Mouse (Mus musculus): ENCODE measurements around the gene Itga2b. TPM values are rescaled to one million over a fixed set of nuclear protein-coding genes. Genes with fewer than 3 reads are reported as not detected.

Gene Itga2b
- total and polyA plus RNA-seq, 2 experiments from 2014 or later = 2.2 to 12.4 TPM

GRCm38 (mm10) chr11:102424666-102425065 is 45.3 kb downstream of the Itga2b start:
- Histone ChIP-seq H3K36me3 (ENCODE audit: insufficient read depth) (no peaks in the 10 kb centered on the region), H3K9me3 (ENCODE audit: low read length) (no peaks in the 10 kb centered on the region), H3K4me3 (ENCODE audit: low read depth, low read length) (no peak overlapping the region), H3K9ac (no peak overlapping the region), H3K27ac (ENCODE audit: low read depth, low read length) (no peak overlapping the region), H3K4me1 (ENCODE audit: insufficient read depth) (no peaks in the 10 kb centered on the region; the same call in 1 of the 2 replicates), H3K27me3 (ENCODE audit: insufficient read depth, low read length) (no peaks in the 10 kb centered on the region), H3K4me2 (ENCODE audit: low read depth) (no peak overlapping the region)
- no peak for DNase-seq
- TF ChIP-seq CTCF (IDR thresholded peaks at IDR 0.05; ENCODE audit: low read depth) = no peak
- WGBS = 77% methylated on average over 6 of the region's 6 CpGs
- no peak for ATAC-seq

- no peak for TF ChIP-seq CTCF (IDR thresholded peaks at IDR 0.05; ENCODE audit: low read depth)
- ATAC-seq = no peak
- no peaks in the 10 kb centered on the region for H3K9me3 ChIP-seq (ENCODE audit: low read length)
- H3K9ac ChIP-seq = no peak overlapping the region
- H3K4me2 ChIP-seq (ENCODE audit: low read depth) = no peak overlapping the region
- no peak overlapping the region for H3K27ac ChIP-seq (ENCODE audit: low read depth, low read length)
- no peaks in the 10 kb centered on the region for H3K27me3 ChIP-seq (ENCODE audit: insufficient read depth, low read length)
- no peaks in the 10 kb centered on the region for H3K4me1 ChIP-seq (ENCODE audit: insufficient read depth)
- DNase-seq = no peak
- H3K4me3 ChIP-seq (ENCODE audit: low read depth, low read length) = no peak overlapping the region
- no peaks in the 10 kb centered on the region for H3K36me3 ChIP-seq (ENCODE audit: insufficient read depth)
- 67% methylated on average over 8 of the region's 8 CpGs for WGBS
These were observed 48.4 kb downstream of the Itga2b start for GRCm38 (mm10) chr11:102421559-102421958.

GRCm38 (mm10) chr11:102418887-102419286 is 51.0 kb downstream of the Itga2b start:
- Histone ChIP-seq H3K9me3 (ENCODE audit: low read length) (no peaks in the 10 kb centered on the region), H3K36me3 (ENCODE audit: insufficient read depth) (no peaks in the 10 kb centered on the region), H3K4me1 (ENCODE audit: insufficient read depth) (no peaks in the 10 kb centered on the region), H3K4me2 (ENCODE audit: low read depth) (no peak overlapping the region), H3K9ac (no peak overlapping the region), H3K27ac (ENCODE audit: low read depth, low read length) (no peak overlapping the region), H3K27me3 (ENCODE audit: insufficient read depth, low read length) (no peaks in the 10 kb centered on the region), H3K4me3 (ENCODE audit: low read depth, low read length) (no peak overlapping the region)
- no peak for ATAC-seq
- no peak for DNase-seq
- no peak for TF ChIP-seq CTCF (IDR thresholded peaks at IDR 0.05; ENCODE audit: low read depth)

GRCm38 (mm10) chr11:102417160-102417559 is 52.8 kb downstream of the Itga2b start:
- H3K4me2 ChIP-seq (ENCODE audit: low read depth) = no peak overlapping the region
- no peak overlapping the region for H3K27ac ChIP-seq (ENCODE audit: low read depth, low read length)
- H3K9me3 ChIP-seq (ENCODE audit: low read length) = no peaks in the 10 kb centered on the region
- H3K9ac ChIP-seq = no peak overlapping the region
- DNase-seq (no peak), ATAC-seq (no peak)
- no peak for TF ChIP-seq CTCF (IDR thresholded peaks at IDR 0.05; ENCODE audit: low read depth)
- H3K36me3 ChIP-seq (ENCODE audit: insufficient read depth) = no peaks in the 10 kb centered on the region
- H3K27me3 ChIP-seq (ENCODE audit: insufficient read depth, low read length) = no peaks in the 10 kb centered on the region
- H3K4me3 ChIP-seq (ENCODE audit: low read depth, low read length) = no peak overlapping the region
- no peaks in the 10 kb centered on the region for H3K4me1 ChIP-seq (ENCODE audit: insufficient read depth)
- WGBS = 89% methylated on average over 1 of the region's 1 CpGs

GRCm38 (mm10) chr11:102415034-102415802 is 54.7 kb downstream of the Itga2b start:
- Histone ChIP-seq H3K4me1 (ENCODE audit: insufficient read depth) (no peaks in the 10 kb centered on the region), H3K4me3 (ENCODE audit: low read depth, low read length) (no peak overlapping the region), H3K9ac (no peak overlapping the region), H3K27ac (ENCODE audit: low read depth, low read length) (no peak overlapping the region), H3K9me3 (ENCODE audit: low read length) (no peaks in the 10 kb centered on the region), H3K4me2 (ENCODE audit: low read depth) (no peak overlapping the region), H3K27me3 (ENCODE audit: insufficient read depth, low read length) (no peaks in the 10 kb centered on the region), H3K36me3 (ENCODE audit: insufficient read depth) (no peaks in the 10 kb centered on the region)
- no peak for ATAC-seq
- 71% methylated on average over 10 of the region's 10 CpGs for WGBS
- no peak for TF ChIP-seq CTCF (IDR thresholded peaks at IDR 0.05; ENCODE audit: low read depth)
- no peak for DNase-seq

- ATAC-seq = no peak
- no peak for DNase-seq
- Histone ChIP-seq H3K4me1 (ENCODE audit: insufficient read depth) (no peaks in the 10 kb centered on the region), H3K9ac (no peak overlapping the region), H3K9me3 (ENCODE audit: low read length) (no peaks in the 10 kb centered on the region), H3K4me2 (ENCODE audit: low read depth) (no peak overlapping the region), H3K36me3 (ENCODE audit: insufficient read depth) (no peaks in the 10 kb centered on the region), H3K27ac (ENCODE audit: low read depth, low read length) (no peak overlapping the region), H3K27me3 (ENCODE audit: insufficient read depth, low read length) (no peaks in the 10 kb centered on the region), H3K4me3 (ENCODE audit: low read depth, low read length) (no peak overlapping the region)
- no peak for TF ChIP-seq CTCF (IDR thresholded peaks at IDR 0.05; ENCODE audit: low read depth)
- 71% methylated on average over 8 of the region's 8 CpGs for WGBS
These were observed 56.9 kb downstream of the Itga2b start for GRCm38 (mm10) chr11:102413059-102413458.

- H3K9me3 ChIP-seq (ENCODE audit: low read length) = no peaks in the 10 kb centered on the region
- H3K4me3 ChIP-seq (ENCODE audit: low read depth, low read length) = no peak overlapping the region
- WGBS = 5% methylated on average over 11 of the region's 11 CpGs
- H3K36me3 ChIP-seq (ENCODE audit: insufficient read depth) = no peaks in the 10 kb centered on the region
- peak; percentile 35 for ATAC-seq
- H3K4me1 ChIP-seq (ENCODE audit: insufficient read depth) = peaks cover 3% of the 10 kb centered on the region; the same call in 1 of the 2 replicates
- DNase-seq = peak; percentile 92
- H3K4me2 ChIP-seq (ENCODE audit: low read depth) = no peak overlapping the region
- no peak overlapping the region for H3K9ac ChIP-seq
- H3K27ac ChIP-seq (ENCODE audit: low read depth, low read length) = no peak overlapping the region
- peak; percentile 91 for TF ChIP-seq CTCF (IDR thresholded peaks at IDR 0.05; ENCODE audit: low read depth)
- no peaks in the 10 kb centered on the region for H3K27me3 ChIP-seq (ENCODE audit: insufficient read depth, low read length)
These were observed 58.2 kb downstream of the Itga2b start for GRCm38 (mm10) chr11:102411704-102412103.

Measured in forebrain, postnatal 0 days (tissue).